Mouse (Mus musculus): ENCODE measurements at regions not wholly inside any gene's neighbourhood (a gene's known extent, or its start where the extent isn't known, plus 50 kb on each side); places are given as distances from the start of the nearest gene placed in this dataset.

DNA sequence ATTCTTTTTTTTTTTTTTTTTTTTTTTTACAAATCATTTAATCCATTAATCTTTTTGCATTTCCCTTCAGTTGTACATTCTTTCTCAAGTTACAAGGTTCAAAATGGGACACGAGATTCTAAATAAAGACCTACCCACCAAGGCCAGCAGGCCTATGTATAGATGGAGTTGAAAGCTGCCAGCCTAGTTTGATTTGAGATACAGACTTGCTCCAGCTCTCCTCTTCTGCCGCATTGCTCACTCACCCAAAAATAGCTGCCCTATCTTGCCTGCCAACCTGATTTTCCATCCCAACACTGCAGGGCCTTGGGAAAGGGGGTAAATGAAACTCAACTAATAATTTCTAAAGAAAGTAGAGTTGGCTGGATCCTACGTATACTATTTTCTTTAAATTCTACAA, 572.7 kb downstream of the Nfib start:
- H3K9ac ChIP-seq (ENCODE audit: low read length), result no peak overlapping the region
- no peaks in the 10 kb centered on the region for H3K36me3 ChIP-seq (ENCODE audit: control insufficient read depth, insufficient read depth, low read length)
- DNase-seq (ENCODE audit: low spot score) (no peak), ATAC-seq (ENCODE audit: insufficient number of reproducible peaks, low FRiP score, low TSS enrichment, low read depth) (no peak)
- no peak overlapping the region for H3K4me2 ChIP-seq (ENCODE audit: low read depth, severe bottlenecking)
- no peaks in the 10 kb centered on the region for H3K4me1 ChIP-seq (ENCODE audit: control insufficient read depth, insufficient read depth, low read length)
- no peaks in the 10 kb centered on the region for H3K9me3 ChIP-seq (ENCODE audit: control insufficient read depth, low read length)
- no peaks in the 10 kb centered on the region for H3K27me3 ChIP-seq (ENCODE audit: control insufficient read depth, insufficient read depth, low read length)
- WGBS, result 92% methylated on average over 3 of the region's 3 CpGs
- no peak overlapping the region for H3K4me3 ChIP-seq (ENCODE audit: low read depth, low read length)
- no peak overlapping the region for H3K27ac ChIP-seq (replicated peaks; ENCODE audit: low read depth, low read length)

DNA sequence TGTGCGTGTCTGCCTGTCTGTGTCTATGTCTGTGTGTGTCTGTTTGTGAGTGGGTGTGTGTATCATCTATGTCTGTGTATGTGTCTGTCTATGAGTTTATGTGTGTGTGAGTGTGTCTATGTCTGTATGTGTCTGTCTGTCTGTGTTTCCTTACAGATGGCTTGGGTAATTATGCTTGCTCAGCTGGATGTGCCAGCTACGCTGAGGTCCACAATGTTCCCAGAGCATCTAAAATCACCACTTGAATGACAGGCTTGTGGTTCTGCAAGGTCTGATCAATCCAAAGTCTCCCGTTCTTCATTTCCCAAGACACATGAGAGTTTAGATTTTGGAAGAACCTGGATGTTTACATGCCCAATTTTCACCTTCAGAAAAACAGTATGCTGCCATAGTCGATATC, 573.2 kb downstream of the Nfib start:
- no peak overlapping the region for H3K4me2 ChIP-seq (ENCODE audit: low read depth, severe bottlenecking)
- no peaks in the 10 kb centered on the region for H3K27me3 ChIP-seq (ENCODE audit: control insufficient read depth, insufficient read depth, low read length)
- no peaks in the 10 kb centered on the region for H3K9me3 ChIP-seq (ENCODE audit: control insufficient read depth, low read length)
- no peak for ATAC-seq (ENCODE audit: insufficient number of reproducible peaks, low FRiP score, low TSS enrichment, low read depth)
- no peak for DNase-seq (ENCODE audit: low spot score)
- no peaks in the 10 kb centered on the region for H3K4me1 ChIP-seq (ENCODE audit: control insufficient read depth, insufficient read depth, low read length)
- H3K27ac ChIP-seq (replicated peaks; ENCODE audit: low read depth, low read length), result no peak overlapping the region
- 89% methylated on average over 4 of the region's 4 CpGs for WGBS
- H3K4me3 ChIP-seq (ENCODE audit: low read depth, low read length), result no peak overlapping the region
- H3K36me3 ChIP-seq (ENCODE audit: control insufficient read depth, insufficient read depth, low read length), result no peaks in the 10 kb centered on the region
- H3K9ac ChIP-seq (ENCODE audit: low read length), result no peak overlapping the region

DNA sequence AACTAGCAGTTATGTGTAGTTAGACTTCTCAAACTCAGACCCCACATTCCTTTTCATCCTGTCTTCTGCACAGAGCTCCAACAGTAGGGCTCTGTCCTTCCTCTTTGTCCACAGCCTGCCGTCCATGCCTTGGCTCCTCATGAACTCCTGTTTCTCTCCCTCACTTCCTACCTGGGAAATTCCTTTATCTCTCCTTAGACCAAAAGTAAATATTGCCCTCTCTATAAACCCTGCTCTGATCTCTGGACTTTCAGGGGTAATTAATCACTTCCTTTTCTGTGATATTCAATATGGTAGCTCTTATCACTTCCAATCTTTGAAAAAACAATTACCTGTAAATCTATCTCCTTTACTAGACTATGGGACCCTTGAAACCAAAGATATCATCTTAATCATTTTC, 576.1 kb downstream of the Nfib start:
- Histone ChIP-seq H3K27me3 (ENCODE audit: control insufficient read depth, insufficient read depth, low read length) (no peaks in the 10 kb centered on the region), H3K4me1 (ENCODE audit: control insufficient read depth, insufficient read depth, low read length) (no peaks in the 10 kb centered on the region), H3K4me3 (ENCODE audit: low read depth, low read length) (no peak overlapping the region), H3K36me3 (ENCODE audit: control insufficient read depth, insufficient read depth, low read length) (no peaks in the 10 kb centered on the region), H3K4me2 (ENCODE audit: low read depth, severe bottlenecking) (no peak overlapping the region), H3K27ac (replicated peaks; ENCODE audit: low read depth, low read length) (no peak overlapping the region), H3K9me3 (ENCODE audit: control insufficient read depth, low read length) (no peaks in the 10 kb centered on the region), H3K9ac (ENCODE audit: low read length) (no peak overlapping the region)
- WGBS, result 68% methylated on average over 1 of the region's 1 CpGs
- DNase-seq (ENCODE audit: low spot score) (no peak), ATAC-seq (ENCODE audit: insufficient number of reproducible peaks, low FRiP score, low TSS enrichment, low read depth) (no peak)

DNA sequence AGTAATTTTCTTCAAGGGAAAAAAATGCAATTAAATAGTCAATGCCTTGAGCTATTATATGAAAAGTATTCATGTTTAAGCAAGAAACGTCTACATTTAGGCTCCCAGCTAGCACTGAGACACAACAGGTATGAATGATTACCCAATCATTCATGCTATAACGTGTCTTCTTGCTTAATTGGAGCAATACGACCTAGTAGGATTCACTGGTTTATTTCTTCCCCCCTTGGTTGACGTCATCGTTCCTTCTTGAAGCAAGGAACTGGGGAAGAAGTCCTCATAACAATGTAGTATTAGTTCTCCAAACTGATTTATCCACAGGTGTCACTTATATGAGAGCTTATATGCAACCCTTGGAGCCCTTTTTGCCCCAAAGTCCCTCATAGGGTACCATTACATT, 581.8 kb downstream of the Nfib start:
- Histone ChIP-seq H3K27me3 (ENCODE audit: control insufficient read depth, insufficient read depth, low read length) (no peaks in the 10 kb centered on the region), H3K4me3 (ENCODE audit: low read depth, low read length) (no peak overlapping the region), H3K4me1 (ENCODE audit: control insufficient read depth, insufficient read depth, low read length) (no peaks in the 10 kb centered on the region), H3K36me3 (ENCODE audit: control insufficient read depth, insufficient read depth, low read length) (no peaks in the 10 kb centered on the region), H3K27ac (replicated peaks; ENCODE audit: low read depth, low read length) (no peak overlapping the region), H3K4me2 (ENCODE audit: low read depth, severe bottlenecking) (no peak overlapping the region), H3K9me3 (ENCODE audit: control insufficient read depth, low read length) (no peaks in the 10 kb centered on the region), H3K9ac (ENCODE audit: low read length) (no peak overlapping the region)
- WGBS, result 81% methylated on average over 5 of the region's 5 CpGs
- ATAC-seq (ENCODE audit: insufficient number of reproducible peaks, low FRiP score, low TSS enrichment, low read depth), result no peak
- no peak for DNase-seq (ENCODE audit: low spot score)

DNA sequence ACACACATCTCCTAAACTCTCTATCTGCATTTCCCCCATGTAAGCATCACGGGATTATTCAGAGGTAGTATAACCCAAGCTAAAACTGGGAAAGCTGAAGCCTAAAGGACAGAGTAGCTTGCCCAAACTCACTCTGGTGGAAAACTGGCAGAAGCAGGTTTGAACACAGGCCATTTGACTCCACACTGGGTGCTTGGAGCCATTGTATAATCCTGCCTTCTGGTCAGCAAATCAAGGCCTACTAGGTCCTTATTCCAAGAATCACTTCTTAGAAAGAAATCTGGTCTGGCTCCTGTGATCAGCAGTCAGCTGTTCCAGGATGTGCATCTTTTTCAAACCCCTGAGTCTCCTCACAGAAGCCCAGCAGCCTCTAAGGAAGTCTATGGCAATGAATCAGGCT, 582.4 kb downstream of the Nfib start:
- no peak for ATAC-seq (ENCODE audit: insufficient number of reproducible peaks, low FRiP score, low TSS enrichment, low read depth)
- Histone ChIP-seq H3K27me3 (ENCODE audit: control insufficient read depth, insufficient read depth, low read length) (no peaks in the 10 kb centered on the region), H3K36me3 (ENCODE audit: control insufficient read depth, insufficient read depth, low read length) (no peaks in the 10 kb centered on the region), H3K9me3 (ENCODE audit: control insufficient read depth, low read length) (no peaks in the 10 kb centered on the region), H3K27ac (replicated peaks; ENCODE audit: low read depth, low read length) (no peak overlapping the region), H3K4me1 (ENCODE audit: control insufficient read depth, insufficient read depth, low read length) (no peaks in the 10 kb centered on the region), H3K4me2 (ENCODE audit: low read depth, severe bottlenecking) (no peak overlapping the region), H3K4me3 (ENCODE audit: low read depth, low read length) (no peak overlapping the region), H3K9ac (ENCODE audit: low read length) (no peak overlapping the region)
- 100% methylated on average over 1 of the region's 1 CpGs for WGBS
- DNase-seq (ENCODE audit: low spot score), result no peak

DNA sequence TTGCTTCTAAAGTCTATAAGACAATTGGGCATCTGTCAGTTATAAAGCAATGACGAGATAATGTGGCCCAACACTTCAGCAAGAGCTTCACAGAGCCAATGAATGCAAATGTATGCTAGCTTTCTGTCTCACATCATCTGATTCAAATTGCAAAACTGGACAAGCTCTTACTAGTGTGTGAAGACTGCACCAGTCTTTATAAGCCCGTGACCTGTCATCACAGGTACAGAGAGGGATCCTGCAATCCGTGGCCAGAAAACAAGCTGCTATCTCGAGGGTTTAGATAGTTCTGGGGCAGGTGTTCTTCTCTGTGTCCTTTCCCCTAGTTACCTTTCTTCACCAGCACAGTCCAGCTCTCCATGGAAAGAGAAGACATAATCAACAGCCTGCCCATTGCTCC, 584.8 kb downstream of the Nfib start:
- Histone ChIP-seq H3K27ac (replicated peaks; ENCODE audit: low read depth, low read length) (no peak overlapping the region), H3K4me1 (ENCODE audit: control insufficient read depth, insufficient read depth, low read length) (no peaks in the 10 kb centered on the region), H3K36me3 (ENCODE audit: control insufficient read depth, insufficient read depth, low read length) (no peaks in the 10 kb centered on the region), H3K27me3 (ENCODE audit: control insufficient read depth, insufficient read depth, low read length) (no peaks in the 10 kb centered on the region), H3K4me3 (ENCODE audit: low read depth, low read length) (no peak overlapping the region), H3K4me2 (ENCODE audit: low read depth, severe bottlenecking) (no peak overlapping the region), H3K9ac (ENCODE audit: low read length) (no peak overlapping the region), H3K9me3 (ENCODE audit: control insufficient read depth, low read length) (no peaks in the 10 kb centered on the region)
- no peak for ATAC-seq (ENCODE audit: insufficient number of reproducible peaks, low FRiP score, low TSS enrichment, low read depth)
- DNase-seq (ENCODE audit: low spot score), result no peak
- 86% methylated on average over 4 of the region's 4 CpGs for WGBS

DNA sequence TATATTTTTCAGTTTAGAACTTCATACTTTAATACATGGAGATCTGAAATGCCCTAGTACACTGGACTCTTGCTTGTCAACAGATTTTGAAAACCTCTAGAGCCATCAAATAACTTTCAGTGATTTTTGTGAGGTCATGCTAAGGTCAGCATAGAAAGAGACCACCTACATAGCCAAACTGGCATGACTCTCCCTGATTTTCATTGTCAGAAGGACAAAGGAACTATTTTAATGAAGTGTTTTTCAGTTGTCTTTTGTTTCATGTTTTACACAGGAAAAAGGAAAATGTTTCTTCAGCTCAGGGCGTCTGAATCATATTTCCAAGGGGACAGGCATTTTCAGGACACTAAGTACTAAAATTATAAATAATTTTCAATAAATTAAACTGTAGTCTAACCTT, 585.2 kb downstream of the Nfib start:
- WGBS, result 69% methylated on average over 1 of the region's 1 CpGs
- Histone ChIP-seq H3K4me1 (ENCODE audit: control insufficient read depth, insufficient read depth, low read length) (no peaks in the 10 kb centered on the region), H3K9me3 (ENCODE audit: control insufficient read depth, low read length) (no peaks in the 10 kb centered on the region), H3K9ac (ENCODE audit: low read length) (no peak overlapping the region), H3K27ac (replicated peaks; ENCODE audit: low read depth, low read length) (no peak overlapping the region), H3K27me3 (ENCODE audit: control insufficient read depth, insufficient read depth, low read length) (no peaks in the 10 kb centered on the region), H3K4me2 (ENCODE audit: low read depth, severe bottlenecking) (no peak overlapping the region), H3K36me3 (ENCODE audit: control insufficient read depth, insufficient read depth, low read length) (no peaks in the 10 kb centered on the region), H3K4me3 (ENCODE audit: low read depth, low read length) (no peak overlapping the region)
- DNase-seq (ENCODE audit: low spot score) (no peak), ATAC-seq (ENCODE audit: insufficient number of reproducible peaks, low FRiP score, low TSS enrichment, low read depth) (no peak)

DNA sequence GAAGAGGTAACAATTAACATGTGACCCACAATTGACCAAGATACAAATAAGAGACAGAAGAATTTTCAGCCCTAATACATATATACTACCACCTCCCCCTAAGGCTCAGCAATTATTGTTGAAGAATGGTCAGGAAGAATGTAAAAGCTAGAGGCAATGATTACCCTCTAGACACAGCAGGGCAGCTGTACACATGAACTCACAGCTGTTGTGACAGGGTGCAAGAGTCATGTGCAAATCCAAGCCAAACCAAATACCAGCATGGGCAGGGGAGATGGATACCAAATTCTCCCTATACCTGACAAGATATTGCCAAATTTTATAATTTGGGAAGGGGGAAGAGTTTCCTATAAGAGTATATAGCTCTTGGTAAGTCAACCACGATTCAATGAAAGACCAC, 603.7 kb downstream of the Nfib start:
- ATAC-seq (ENCODE audit: insufficient number of reproducible peaks, low FRiP score, low TSS enrichment, low read depth), result no peak
- Histone ChIP-seq H3K4me2 (ENCODE audit: low read depth, severe bottlenecking) (no peak overlapping the region), H3K9me3 (ENCODE audit: control insufficient read depth, low read length) (no peaks in the 10 kb centered on the region), H3K36me3 (ENCODE audit: control insufficient read depth, insufficient read depth, low read length) (no peaks in the 10 kb centered on the region), H3K9ac (ENCODE audit: low read length) (no peak overlapping the region), H3K4me1 (ENCODE audit: control insufficient read depth, insufficient read depth, low read length) (no peaks in the 10 kb centered on the region), H3K27me3 (ENCODE audit: control insufficient read depth, insufficient read depth, low read length) (no peaks in the 10 kb centered on the region), H3K27ac (replicated peaks; ENCODE audit: low read depth, low read length) (no peak overlapping the region), H3K4me3 (ENCODE audit: low read depth, low read length) (no peak overlapping the region)
- 92% methylated on average over 1 of the region's 1 CpGs for WGBS
- no peak for DNase-seq (ENCODE audit: low spot score)

DNA sequence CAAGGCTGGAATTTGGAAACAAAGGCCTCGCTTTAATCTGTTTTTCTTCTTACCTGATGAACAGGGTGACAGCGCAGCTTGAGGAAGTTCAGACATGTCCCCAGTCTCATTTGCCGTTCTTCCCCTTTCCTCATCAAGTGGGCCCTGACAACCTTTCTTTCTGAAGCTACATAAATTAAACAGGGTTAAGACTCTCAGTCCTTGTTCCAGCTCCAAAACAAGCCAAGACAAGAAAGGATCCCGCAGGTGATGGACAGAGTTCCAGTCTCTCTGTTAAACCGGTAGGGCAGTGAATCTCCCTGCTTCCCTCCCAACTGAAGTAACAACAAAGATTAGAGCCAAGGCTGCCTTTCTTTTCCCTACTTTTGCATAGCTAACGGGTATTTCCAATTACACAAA, 605.6 kb downstream of the Nfib start:
- WGBS, result 78% methylated on average over 6 of the region's 6 CpGs
- no peak overlapping the region for H3K4me3 ChIP-seq (ENCODE audit: low read depth, low read length)
- no peak overlapping the region for H3K4me2 ChIP-seq (ENCODE audit: low read depth, severe bottlenecking)
- H3K27me3 ChIP-seq (ENCODE audit: control insufficient read depth, insufficient read depth, low read length), result no peaks in the 10 kb centered on the region
- no peaks in the 10 kb centered on the region for H3K36me3 ChIP-seq (ENCODE audit: control insufficient read depth, insufficient read depth, low read length)
- H3K27ac ChIP-seq (replicated peaks; ENCODE audit: low read depth, low read length), result no peak overlapping the region
- H3K9ac ChIP-seq (ENCODE audit: low read length), result no peak overlapping the region
- H3K4me1 ChIP-seq (ENCODE audit: control insufficient read depth, insufficient read depth, low read length), result no peaks in the 10 kb centered on the region
- DNase-seq (ENCODE audit: low spot score) (no peak), ATAC-seq (ENCODE audit: insufficient number of reproducible peaks, low FRiP score, low TSS enrichment, low read depth) (no peak)
- no peaks in the 10 kb centered on the region for H3K9me3 ChIP-seq (ENCODE audit: control insufficient read depth, low read length)

Data from limb, embryonic 11.5 days (tissue).